Mouse (Mus musculus): ENCODE measurements around the gene Pam16. TPM values are rescaled to one million over a fixed set of nuclear protein-coding genes. Genes with fewer than 3 reads are reported as not detected.
A peak's percentile ranks its signal among the peaks of the same experiment; 100 is the strongest.

The Pam16 gene
- polyA plus RNA-seq, 1 experiment from 2014 or later, result 117 TPM

- ATAC-seq (ENCODE audit: low FRiP score) (no peak), DNase-seq (ENCODE audit: low spot score) (no peak)
- H3K27me3 ChIP-seq (ENCODE audit: control insufficient read depth, insufficient read depth, low read length), result no peaks in the 10 kb centered on the region
- no peaks in the 10 kb centered on the region for H3K4me1 ChIP-seq (replicated peaks; ENCODE audit: control insufficient read depth, insufficient read depth, low read length)
- H3K9ac ChIP-seq (ENCODE audit: low read depth, low read length), result no peak overlapping the region
- no peak overlapping the region for H3K4me2 ChIP-seq (replicated peaks; ENCODE audit: low read depth, low read length)
- WGBS, result 63% methylated on average over 4 of the region's 4 CpGs
- no peak overlapping the region for H3K4me3 ChIP-seq (ENCODE audit: low read depth, low read length)
- H3K27ac ChIP-seq (ENCODE audit: low read depth, low read length), result no peak overlapping the region
- no peaks in the 10 kb centered on the region for H3K9me3 ChIP-seq (ENCODE audit: control insufficient read depth, low read length)
- H3K36me3 ChIP-seq (ENCODE audit: control insufficient read depth, insufficient read depth, low read length), result no peaks in the 10 kb centered on the region
Measured at GRCm38 (mm10) chr16:4570737-4571136, 54.1 kb downstream of the Pam16 start.

DNA sequence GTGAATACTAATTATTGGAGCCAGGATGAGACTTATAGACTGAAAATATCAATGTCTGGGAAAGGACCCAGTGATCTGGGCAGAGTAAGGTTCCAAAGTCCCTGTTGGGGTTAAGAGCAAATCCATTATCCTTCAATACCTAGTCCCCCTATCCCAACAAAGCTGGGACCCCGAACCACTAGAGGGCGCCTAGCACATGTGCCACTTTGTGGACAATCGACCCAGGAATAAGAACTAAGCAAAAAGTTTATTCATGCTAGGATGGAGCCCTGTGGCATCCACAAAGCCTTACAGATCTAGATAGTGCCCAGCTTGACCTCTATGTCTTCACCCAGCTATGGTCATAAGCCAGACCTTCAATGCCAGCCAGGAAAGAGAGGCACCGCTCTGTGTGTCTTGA lies 56.9 kb downstream of the Pam16 start:
- H3K9me3 ChIP-seq (ENCODE audit: control insufficient read depth, low read length), result no peaks in the 10 kb centered on the region
- no peaks in the 10 kb centered on the region for H3K36me3 ChIP-seq (ENCODE audit: control insufficient read depth, insufficient read depth, low read length)
- no peaks in the 10 kb centered on the region for H3K27me3 ChIP-seq (ENCODE audit: control insufficient read depth, insufficient read depth, low read length)
- DNase-seq (ENCODE audit: low spot score) (peak; percentile 94), ATAC-seq (ENCODE audit: low FRiP score) (0 out of 2 replicates have a peak, but pooled peaks have one; percentile 35)
- H3K4me2 ChIP-seq (replicated peaks; ENCODE audit: low read depth, low read length), result no peak overlapping the region
- WGBS, result 14% methylated on average over 4 of the region's 4 CpGs
- no peaks in the 10 kb centered on the region for H3K4me1 ChIP-seq (replicated peaks; ENCODE audit: control insufficient read depth, insufficient read depth, low read length)
- no peak overlapping the region for H3K27ac ChIP-seq (ENCODE audit: low read depth, low read length)
- no peak overlapping the region for H3K4me3 ChIP-seq (ENCODE audit: low read depth, low read length)
- H3K9ac ChIP-seq (ENCODE audit: low read depth, low read length), result no peak overlapping the region

Other genes with a start within 250 kb of the Pam16 start
- 1.3 and 1.7 TPM in 2 replicates for gene Adcy9, start 204.5 kb downstream of the Pam16 start, polyA plus RNA-seq (2014; fragmentation: Nextera tagmentation; extraction: Ambion mirVana)
- gene Srl, start 83.2 kb downstream of the Pam16 start, polyA plus RNA-seq (2014; fragmentation: Nextera tagmentation; extraction: Ambion mirVana), result 21.2 and 26.9 TPM in 2 replicates
- gene Tfap4, start 65.1 kb downstream of the Pam16 start, polyA plus RNA-seq (2014; fragmentation: Nextera tagmentation; extraction: Ambion mirVana), result 16.1 TPM in 2 replicates
- gene Glis2, start 30.3 kb downstream of the Pam16 start, polyA plus RNA-seq (2014; fragmentation: Nextera tagmentation; extraction: Ambion mirVana), result 26.3 and 27.6 TPM in 2 replicates
- 7.9 and 9.4 TPM in 2 replicates for gene Vasn, start 15.0 kb upstream of the Pam16 start, polyA plus RNA-seq (2014; fragmentation: Nextera tagmentation; extraction: Ambion mirVana)
- 49.1 and 54.0 TPM in 2 replicates for gene Dnaja3, start 15.0 kb upstream of the Pam16 start, polyA plus RNA-seq (2014; fragmentation: Nextera tagmentation; extraction: Ambion mirVana)
- gene Coro7, start 54.8 kb upstream of the Pam16 start, polyA plus RNA-seq (2014; fragmentation: Nextera tagmentation; extraction: Ambion mirVana), result 14.4 and 15.0 TPM in 2 replicates
- gene Nmral1, start 94.4 kb upstream of the Pam16 start, polyA plus RNA-seq (2014; fragmentation: Nextera tagmentation; extraction: Ambion mirVana), result 147 and 162 TPM in 2 replicates
- 91.3 and 96.4 TPM in 2 replicates for gene Hmox2, start 101.4 kb upstream of the Pam16 start, polyA plus RNA-seq (2014; fragmentation: Nextera tagmentation; extraction: Ambion mirVana)
- 76.1 and 80.5 TPM in 2 replicates for gene Cdip1, start 165.3 kb upstream of the Pam16 start, polyA plus RNA-seq (2014; fragmentation: Nextera tagmentation; extraction: Ambion mirVana)
- gene 4930562C15Rik, start 210.4 kb upstream of the Pam16 start, polyA plus RNA-seq (2014; fragmentation: Nextera tagmentation; extraction: Ambion mirVana), result 0.11 and 0.17 TPM in 2 replicates

Measured in hindbrain, embryonic 11.5 days (tissue).